Mouse (Mus musculus) kidney, adult 2 months (tissue): ENCODE results near the gene Cog2.
A peak's percentile ranks its signal among the peaks of the same experiment; 100 is the strongest.

ENCODE experiments used
- CTCF ChIP-seq: fragments of 200-500 bp; conservative IDR thresholded peaks from 2 replicates; pipeline ENCODE4 v1.5.1; 2011; ENCODE audit warnings: low read depth, mild to moderate bottlenecking, control low read depth, low read length, moderate library complexity, mixed read lengths; ENCODE audit not compliant: insufficient read depth, insufficient read length
- POLR2A ChIP-seq: fragments of 200-500 bp; IDR thresholded peaks from one replicate; pipeline ENCODE4 v1.6.1; 2011; ENCODE audit warnings: low read depth, low read length, control low read depth

DNA sequence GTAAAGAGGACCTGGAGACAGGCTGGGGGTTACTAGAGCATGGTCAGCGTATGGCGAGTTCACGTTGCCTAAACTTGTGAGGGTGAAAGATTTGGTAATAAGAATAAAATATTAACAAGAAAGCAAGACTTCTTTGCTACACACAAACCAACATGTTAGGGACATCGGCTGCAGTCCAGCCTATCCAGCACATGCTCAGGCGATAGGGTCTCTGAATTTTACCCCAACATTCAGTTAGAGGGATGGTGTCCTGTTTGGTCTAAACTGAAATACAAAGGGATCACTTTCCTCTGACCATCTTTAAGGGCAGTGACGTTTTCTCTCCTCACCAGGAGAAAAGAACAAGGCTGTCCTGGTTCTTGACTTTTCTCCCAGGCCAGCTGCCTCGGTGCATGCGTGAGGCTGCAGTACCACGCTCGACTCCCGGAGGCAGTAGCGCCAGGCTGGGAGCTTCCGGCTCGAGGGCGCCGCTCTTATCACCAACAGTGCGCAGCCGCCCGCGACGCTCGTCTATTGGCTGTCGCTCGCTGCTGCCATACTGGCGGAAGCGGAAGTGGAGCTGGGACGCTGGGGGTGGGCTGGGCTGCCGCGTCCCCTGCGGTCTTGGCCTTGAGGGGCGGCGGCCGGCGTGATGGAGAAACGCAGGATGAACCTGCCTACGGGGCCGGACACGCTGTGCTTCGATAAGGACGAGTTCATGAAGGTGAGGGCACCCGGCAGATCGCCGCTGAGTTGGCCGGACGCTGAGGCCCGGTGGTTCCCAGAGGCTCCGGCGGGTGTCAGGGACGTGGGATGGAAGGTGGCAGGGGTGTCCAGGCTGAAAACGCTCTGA, at the start of gene Cog2:
- TF ChIP-seq CTCF (peak; percentile 84), POLR2A (peak; percentile 63)
